Mouse (Mus musculus) lung, postnatal 25 days (tissue): ENCODE measurements at regions not wholly inside any gene's neighbourhood (a gene's known extent, or its start where the extent isn't known, plus 50 kb on each side); places are given as distances from the start of the nearest gene placed in this dataset.

Experiments
- DNase-seq: peaks from one replicate; pipeline ENCODE4 v3.0.0; 2022; ENCODE audit warnings: low spot score

DNA sequence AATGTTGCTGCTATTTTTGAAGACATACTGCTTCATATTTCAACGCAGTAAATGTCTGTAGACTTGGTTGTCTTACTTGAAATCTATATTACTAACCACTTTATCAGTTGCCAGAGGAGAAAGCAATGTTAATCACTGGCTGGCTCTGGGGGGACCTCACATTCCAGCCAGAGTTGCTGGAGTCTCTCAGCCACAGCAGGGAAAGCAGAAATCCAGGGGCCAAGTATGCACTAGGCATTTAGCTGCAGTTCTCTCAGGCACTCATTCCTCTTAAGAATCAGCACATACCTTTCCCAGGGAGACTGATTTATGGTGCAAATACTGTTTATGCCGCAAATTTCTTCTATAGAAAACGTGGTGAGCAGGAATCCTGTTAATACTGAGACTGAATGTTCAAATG, 933.6 kb upstream of the Lcorl start:
- DNase-seq: peak; percentile 2

DNA sequence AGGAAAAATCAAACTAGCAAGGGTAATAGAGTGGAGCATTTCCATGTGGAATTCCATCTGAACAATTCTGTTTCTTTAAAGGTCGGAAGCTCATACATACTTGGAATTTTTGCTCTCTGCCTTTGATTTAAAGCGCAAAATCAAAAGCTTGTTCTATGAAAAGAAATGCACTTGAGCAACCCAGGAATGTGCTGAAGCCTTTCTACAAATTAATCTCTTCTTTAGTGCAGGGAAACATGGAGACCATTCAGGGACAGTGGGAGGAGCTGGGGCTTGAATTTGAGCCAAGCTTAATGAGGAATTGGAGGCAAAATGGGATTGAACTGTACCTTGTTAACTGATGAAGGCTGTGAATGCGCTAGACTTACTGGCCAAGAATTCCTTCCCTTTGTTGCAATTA, 933.1 kb upstream of the Lcorl start:
- DNase-seq: peak; percentile 35

GRCm38 (mm10) chr5:46787079-46787478, 929.7 kb upstream of the Lcorl start:
- no peak for DNase-seq

- no peak for DNase-seq
Observed at GRCm38 (mm10) chr5:46756094-46756493, 898.7 kb upstream of the Lcorl start.

- no peak for DNase-seq
Observed at GRCm38 (mm10) chr5:46740034-46740582, 882.7 kb upstream of the Lcorl start.

DNA sequence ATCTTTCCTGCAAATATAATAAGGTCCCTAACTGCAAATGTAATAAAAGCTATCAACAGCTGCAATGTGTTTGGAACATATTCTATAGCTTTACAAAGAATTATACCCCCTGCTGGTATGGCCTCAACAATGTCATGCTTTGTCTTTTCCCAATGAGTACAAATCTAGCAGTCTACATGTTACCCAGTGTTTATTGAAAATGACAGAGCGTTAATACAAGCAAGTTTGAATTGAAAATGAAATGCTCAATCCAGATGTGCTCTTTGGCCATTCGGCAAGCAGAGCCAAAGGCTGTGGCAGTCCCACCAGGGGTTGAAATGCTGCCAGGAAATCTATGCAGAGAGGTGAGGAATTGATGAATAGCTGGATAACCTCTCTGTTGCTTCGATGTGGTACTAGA, 875.1 kb upstream of the Lcorl start:
- no peak for DNase-seq

DNA sequence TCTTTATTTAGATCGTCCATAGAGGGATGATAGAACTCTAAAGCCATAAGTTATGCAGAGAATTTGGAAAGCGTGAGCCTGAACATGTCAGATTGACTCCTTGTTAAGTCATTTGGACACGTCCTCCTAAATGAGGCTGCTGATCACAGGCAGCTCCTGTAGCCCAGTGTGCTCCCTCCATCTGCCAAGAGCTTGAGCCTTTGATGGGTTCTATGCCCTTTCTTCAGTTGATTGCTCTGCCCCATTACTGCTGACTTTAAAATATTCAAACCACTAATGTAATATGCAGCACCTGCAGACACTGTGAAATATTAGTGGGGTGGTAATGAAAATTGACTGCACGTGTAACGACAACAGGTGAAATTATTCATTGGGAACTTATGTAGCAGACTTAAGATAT, 874.6 kb upstream of the Lcorl start:
- no peak for DNase-seq

DNA sequence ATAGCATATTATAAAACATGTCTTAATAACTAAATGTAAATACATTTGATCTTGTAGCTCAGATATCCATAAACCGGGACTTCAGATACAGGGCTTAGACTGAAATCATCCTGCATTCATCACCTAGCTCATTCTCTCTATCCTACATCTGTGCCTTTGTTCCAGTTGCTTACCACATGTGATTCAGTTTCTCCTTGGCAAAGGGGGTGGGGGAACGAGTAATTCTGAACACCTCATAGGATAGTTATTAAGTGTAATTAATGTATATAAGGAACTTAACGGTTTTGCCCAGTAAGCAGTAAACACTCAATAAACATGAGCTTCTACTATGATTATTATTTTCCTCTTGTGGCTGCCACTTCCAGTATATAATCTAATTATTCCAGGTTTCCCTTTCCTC, 873.9 kb upstream of the Lcorl start:
- DNase-seq: no peak

DNA sequence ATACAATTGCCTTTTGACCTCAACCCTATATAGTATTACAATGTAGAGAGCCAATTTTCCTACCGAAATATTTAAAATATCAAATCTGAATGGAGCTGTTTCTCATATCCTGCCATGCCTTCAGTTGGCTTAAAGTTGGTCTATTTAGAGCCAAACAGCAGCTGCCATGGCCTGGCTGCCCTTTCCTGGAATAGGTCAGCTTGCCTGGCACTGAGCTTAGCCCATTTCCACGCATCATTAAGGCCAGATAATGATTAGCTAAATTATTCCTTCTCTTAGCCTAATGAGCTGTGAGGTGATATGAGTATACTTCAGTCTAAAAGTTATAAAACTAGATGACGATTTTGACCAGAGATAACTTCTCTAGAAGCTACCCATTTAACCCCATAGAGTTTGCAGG, 852.2 kb upstream of the Lcorl start:
- no peak for DNase-seq

- DNase-seq: no peak
Observed at GRCm38 (mm10) chr5:46707845-46708244, 850.4 kb upstream of the Lcorl start.

GRCm38 (mm10) chr5:46707021-46707420, 849.6 kb upstream of the Lcorl start:
- no peak for DNase-seq

GRCm38 (mm10) chr5:46678007-46678406, 820.6 kb upstream of the Lcorl start:
- no peak for DNase-seq

- DNase-seq: no peak
Observed at GRCm38 (mm10) chr5:46674810-46675502, 817.5 kb upstream of the Lcorl start.

DNA sequence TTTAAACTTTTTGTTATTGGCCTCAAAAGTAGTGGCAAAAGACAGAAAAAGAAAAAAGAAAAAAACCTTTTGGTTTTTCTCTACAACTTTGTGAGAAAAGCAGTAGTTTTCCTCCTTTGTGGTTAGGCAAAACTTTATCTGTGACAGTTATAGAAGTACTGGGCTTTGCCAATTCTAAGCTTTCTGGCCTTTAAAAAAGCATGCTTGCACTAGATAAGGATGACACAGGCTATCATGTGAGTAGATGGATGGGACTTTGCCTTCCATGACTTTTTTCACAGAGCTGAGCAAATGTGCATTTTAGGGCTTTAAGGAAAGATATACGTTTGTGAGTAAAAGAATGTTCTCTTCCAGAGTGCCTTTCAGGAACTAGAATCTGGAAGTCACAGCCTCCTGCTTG, 816.0 kb upstream of the Lcorl start:
- no peak for DNase-seq

GRCm38 (mm10) chr5:46670484-46670883, 813.1 kb upstream of the Lcorl start:
- no peak for DNase-seq

- DNase-seq: no peak
Observed at GRCm38 (mm10) chr5:46666250-46666649, 808.8 kb upstream of the Lcorl start.

DNA sequence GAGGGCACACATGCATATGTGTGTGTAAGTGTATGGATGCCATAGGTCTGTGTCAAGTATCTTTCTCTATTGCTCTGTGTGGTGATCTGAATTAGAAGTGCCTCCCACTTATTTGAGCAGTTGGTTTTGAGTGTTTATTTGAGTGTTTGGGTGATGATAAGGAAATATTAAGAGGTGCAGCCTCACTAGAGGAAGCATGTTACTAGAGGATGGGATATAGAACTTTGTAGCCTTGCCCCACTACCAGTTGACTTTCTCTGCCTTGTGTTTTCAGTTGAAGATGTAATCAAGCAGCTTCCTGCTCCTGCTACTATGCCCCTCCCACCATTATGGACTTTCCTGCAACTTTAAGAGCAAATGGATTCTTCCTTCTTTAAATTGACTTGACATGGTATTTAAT, 799.6 kb upstream of the Lcorl start:
- no peak for DNase-seq

- DNase-seq: no peak
Observed at GRCm38 (mm10) chr5:46654189-46654588, 796.8 kb upstream of the Lcorl start.

GRCm38 (mm10) chr5:46643009-46643408, 785.6 kb upstream of the Lcorl start:
- no peak for DNase-seq

- no peak for DNase-seq
Observed at GRCm38 (mm10) chr5:46635116-46635668, 777.8 kb upstream of the Lcorl start.
